Mouse (Mus musculus): ENCODE measurements around the gene Usp2. TPM values are rescaled to one million over a fixed set of nuclear protein-coding genes. Genes with fewer than 3 reads are reported as not detected.

Gene Usp2
- polyA plus RNA-seq, 1 experiment: 50.9 TPM

- H3K27ac ChIP-seq (ENCODE audit: insufficient read depth, low read length): peak overlapping the region; percentile 86
- H3K4me3 ChIP-seq (ENCODE audit: insufficient read depth, low read length): no peak overlapping the region
- no peak for TF ChIP-seq POLR2A (IDR thresholded peaks at IDR 0.05; ENCODE audit: extremely low read depth, insufficient read depth, low read length)
- TF ChIP-seq CTCF (IDR thresholded peaks at IDR 0.05; ENCODE audit: extremely low read depth, insufficient read depth, low read length): no peak
- peaks cover 24% of the 10 kb centered on the region for H3K4me1 ChIP-seq (ENCODE audit: control insufficient read depth, insufficient read depth, low read length)
These were observed 12.3 kb downstream of the Usp2 start for GRCm38 (mm10) chr9:44078955-44079756.

- no peak for TF ChIP-seq CTCF (IDR thresholded peaks at IDR 0.05; ENCODE audit: extremely low read depth, insufficient read depth, low read length)
- no peak for TF ChIP-seq POLR2A (IDR thresholded peaks at IDR 0.05; ENCODE audit: extremely low read depth, insufficient read depth, low read length)
- Histone ChIP-seq H3K4me3 (ENCODE audit: insufficient read depth, low read length) (no peak overlapping the region), H3K4me1 (ENCODE audit: control insufficient read depth, insufficient read depth, low read length) (peaks cover 24% of the 10 kb centered on the region), H3K27ac (ENCODE audit: insufficient read depth, low read length) (peak overlapping the region; percentile 86)
These were observed 13.4 kb downstream of the Usp2 start for GRCm38 (mm10) chr9:44079997-44080780.

- H3K4me1 ChIP-seq (ENCODE audit: control insufficient read depth, insufficient read depth, low read length): peaks cover 24% of the 10 kb centered on the region
- H3K4me3 ChIP-seq (ENCODE audit: insufficient read depth, low read length): no peak overlapping the region
- TF ChIP-seq POLR2A (IDR thresholded peaks at IDR 0.05; ENCODE audit: extremely low read depth, insufficient read depth, low read length) (no peak), CTCF (IDR thresholded peaks at IDR 0.05; ENCODE audit: extremely low read depth, insufficient read depth, low read length) (no peak)
- peak overlapping the region; percentile 78; the same call in 1 of the 2 replicates for H3K27ac ChIP-seq (ENCODE audit: insufficient read depth, low read length)
These were observed 14.1 kb downstream of the Usp2 start for GRCm38 (mm10) chr9:44080953-44081352.

DNA sequence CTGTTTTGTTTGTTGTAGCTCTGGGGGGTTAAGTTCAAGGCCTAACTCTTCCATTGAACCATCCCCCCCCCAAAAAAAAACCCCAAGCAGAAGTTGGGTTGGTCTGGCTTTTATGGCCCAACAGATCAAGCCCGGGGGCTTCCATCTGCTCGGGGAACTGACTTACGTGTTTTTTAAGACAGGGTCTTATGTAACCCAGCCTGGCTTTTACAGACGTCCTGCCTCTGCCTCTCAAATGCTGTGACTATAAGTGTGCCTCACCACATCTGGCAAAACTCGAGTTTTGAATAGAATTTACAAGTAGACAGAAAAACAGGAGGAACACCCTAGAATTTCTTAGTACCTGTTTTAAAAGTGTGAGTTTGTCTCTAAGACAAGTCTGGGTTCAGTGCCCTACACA, 14.8 kb downstream of the Usp2 start:
- Histone ChIP-seq H3K4me3 (ENCODE audit: insufficient read depth, low read length) (no peak overlapping the region), H3K27ac (ENCODE audit: insufficient read depth, low read length) (no peak overlapping the region), H3K4me1 (ENCODE audit: control insufficient read depth, insufficient read depth, low read length) (peaks cover 24% of the 10 kb centered on the region)
- TF ChIP-seq POLR2A (IDR thresholded peaks at IDR 0.05; ENCODE audit: extremely low read depth, insufficient read depth, low read length) (no peak), CTCF (IDR thresholded peaks at IDR 0.05; ENCODE audit: extremely low read depth, insufficient read depth, low read length) (no peak)

GRCm38 (mm10) chr9:44082266-44082665, 15.4 kb downstream of the Usp2 start:
- H3K4me1 ChIP-seq (ENCODE audit: control insufficient read depth, insufficient read depth, low read length): peaks cover 24% of the 10 kb centered on the region
- TF ChIP-seq CTCF (IDR thresholded peaks at IDR 0.05; ENCODE audit: extremely low read depth, insufficient read depth, low read length) (no peak), POLR2A (IDR thresholded peaks at IDR 0.05; ENCODE audit: extremely low read depth, insufficient read depth, low read length) (no peak)
- H3K4me3 ChIP-seq (ENCODE audit: insufficient read depth, low read length): no peak overlapping the region
- H3K27ac ChIP-seq (ENCODE audit: insufficient read depth, low read length): no peak overlapping the region

DNA sequence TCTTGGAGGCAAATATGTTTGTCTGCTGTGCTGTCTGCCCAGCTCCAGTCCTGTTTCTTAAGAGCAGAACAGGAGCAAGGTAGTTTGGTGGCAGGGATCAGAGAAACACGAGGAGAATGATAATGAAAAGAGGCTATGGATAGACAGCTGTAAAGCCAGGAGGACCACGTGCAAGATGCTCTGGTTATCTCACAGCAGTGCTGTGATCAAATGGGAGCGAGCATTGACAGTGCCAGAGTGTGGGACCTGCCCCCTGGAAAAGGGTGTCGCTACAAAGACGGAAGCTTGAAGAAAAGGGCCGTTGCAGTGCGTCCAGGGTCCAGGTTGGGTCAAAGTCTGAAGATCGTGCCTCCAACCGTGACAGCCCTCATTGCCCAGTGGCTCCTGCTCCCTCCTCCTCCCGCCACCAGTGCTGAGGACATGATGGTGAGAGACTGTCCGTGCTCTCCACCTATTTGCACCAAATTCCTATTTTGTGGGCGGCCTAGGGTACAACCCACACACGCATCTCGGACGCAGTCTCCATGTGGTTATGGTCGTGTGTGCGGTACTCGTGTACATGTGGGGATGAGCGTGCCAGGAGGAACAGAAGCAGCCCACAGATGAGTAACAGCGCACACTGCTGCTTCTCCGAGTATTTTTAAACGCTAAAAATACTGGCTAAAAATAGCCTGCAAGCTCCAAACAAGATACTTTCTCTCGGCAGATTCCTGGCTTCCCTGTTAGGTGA, 16.7 kb downstream of the Usp2 start:
- 0 out of 2 replicates have a peak, but pooled peaks have one; percentile 17 for TF ChIP-seq POLR2A (IDR thresholded peaks at IDR 0.05; ENCODE audit: extremely low read depth, insufficient read depth, low read length)
- no peak for TF ChIP-seq CTCF (IDR thresholded peaks at IDR 0.05; ENCODE audit: extremely low read depth, insufficient read depth, low read length)
- peak overlapping the region; percentile 85 for H3K27ac ChIP-seq (ENCODE audit: insufficient read depth, low read length)
- H3K4me3 ChIP-seq (ENCODE audit: insufficient read depth, low read length): peak overlapping the region; percentile 53
- H3K4me1 ChIP-seq (ENCODE audit: control insufficient read depth, insufficient read depth, low read length): peaks cover 22% of the 10 kb centered on the region

GRCm38 (mm10) chr9:44084236-44084635, 17.4 kb downstream of the Usp2 start:
- TF ChIP-seq POLR2A (IDR thresholded peaks at IDR 0.05; ENCODE audit: extremely low read depth, insufficient read depth, low read length) (no peak), CTCF (IDR thresholded peaks at IDR 0.05; ENCODE audit: extremely low read depth, insufficient read depth, low read length) (no peak)
- peak overlapping the region; percentile 53 for H3K4me3 ChIP-seq (ENCODE audit: insufficient read depth, low read length)
- H3K27ac ChIP-seq (ENCODE audit: insufficient read depth, low read length): peak overlapping the region; percentile 85
- peaks cover 21% of the 10 kb centered on the region for H3K4me1 ChIP-seq (ENCODE audit: control insufficient read depth, insufficient read depth, low read length)

DNA sequence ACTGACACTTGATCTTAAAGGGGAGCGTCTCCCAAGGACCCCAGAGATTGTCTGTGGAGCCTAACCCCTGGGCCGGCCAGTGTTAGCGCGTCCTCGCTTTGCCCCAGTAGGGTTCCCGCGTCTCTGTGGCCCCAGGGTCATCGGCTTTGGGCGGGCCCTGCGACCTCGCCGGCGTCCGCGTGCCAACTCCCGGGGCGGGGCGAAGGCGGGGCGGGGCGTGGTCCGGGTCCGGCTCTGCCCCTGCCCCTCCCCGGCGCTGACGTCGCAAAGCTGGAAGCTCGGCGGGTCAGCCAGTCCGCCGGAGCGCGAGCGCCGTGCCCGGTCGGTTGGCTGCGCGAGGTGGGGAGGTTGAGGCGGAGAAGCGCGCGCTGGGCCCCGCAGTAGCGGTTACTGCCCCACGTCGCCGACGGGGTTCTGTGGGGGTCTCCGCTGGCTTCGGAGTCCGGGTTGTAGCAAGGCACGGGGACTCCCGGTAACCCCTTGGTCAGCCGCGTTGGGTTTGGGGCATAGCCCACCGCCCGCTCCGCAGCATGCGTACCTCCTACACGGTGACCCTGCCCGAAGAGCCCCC, 17.9 kb downstream of the Usp2 start:
- Histone ChIP-seq H3K27ac (ENCODE audit: insufficient read depth, low read length) (peak overlapping the region; percentile 87), H3K4me1 (ENCODE audit: control insufficient read depth, insufficient read depth, low read length) (peaks cover 18% of the 10 kb centered on the region), H3K4me3 (ENCODE audit: insufficient read depth, low read length) (peak overlapping the region; percentile 53)
- TF ChIP-seq CTCF (IDR thresholded peaks at IDR 0.05; ENCODE audit: extremely low read depth, insufficient read depth, low read length): no peak
- peak; percentile 77 for TF ChIP-seq POLR2A (IDR thresholded peaks at IDR 0.05; ENCODE audit: extremely low read depth, insufficient read depth, low read length)

- Histone ChIP-seq H3K27ac (ENCODE audit: insufficient read depth, low read length) (peak overlapping the region; percentile 87), H3K4me3 (ENCODE audit: insufficient read depth, low read length) (peak overlapping the region; percentile 53), H3K4me1 (ENCODE audit: control insufficient read depth, insufficient read depth, low read length) (peaks cover 15% of the 10 kb centered on the region)
- TF ChIP-seq POLR2A (IDR thresholded peaks at IDR 0.05; ENCODE audit: extremely low read depth, insufficient read depth, low read length) (no peak), CTCF (IDR thresholded peaks at IDR 0.05; ENCODE audit: extremely low read depth, insufficient read depth, low read length) (no peak)
These were observed 18.5 kb downstream of the Usp2 start for GRCm38 (mm10) chr9:44085276-44085675.
